Mouse (Mus musculus): Measurements from ENCODE around the gene Arglu1.

DNA sequence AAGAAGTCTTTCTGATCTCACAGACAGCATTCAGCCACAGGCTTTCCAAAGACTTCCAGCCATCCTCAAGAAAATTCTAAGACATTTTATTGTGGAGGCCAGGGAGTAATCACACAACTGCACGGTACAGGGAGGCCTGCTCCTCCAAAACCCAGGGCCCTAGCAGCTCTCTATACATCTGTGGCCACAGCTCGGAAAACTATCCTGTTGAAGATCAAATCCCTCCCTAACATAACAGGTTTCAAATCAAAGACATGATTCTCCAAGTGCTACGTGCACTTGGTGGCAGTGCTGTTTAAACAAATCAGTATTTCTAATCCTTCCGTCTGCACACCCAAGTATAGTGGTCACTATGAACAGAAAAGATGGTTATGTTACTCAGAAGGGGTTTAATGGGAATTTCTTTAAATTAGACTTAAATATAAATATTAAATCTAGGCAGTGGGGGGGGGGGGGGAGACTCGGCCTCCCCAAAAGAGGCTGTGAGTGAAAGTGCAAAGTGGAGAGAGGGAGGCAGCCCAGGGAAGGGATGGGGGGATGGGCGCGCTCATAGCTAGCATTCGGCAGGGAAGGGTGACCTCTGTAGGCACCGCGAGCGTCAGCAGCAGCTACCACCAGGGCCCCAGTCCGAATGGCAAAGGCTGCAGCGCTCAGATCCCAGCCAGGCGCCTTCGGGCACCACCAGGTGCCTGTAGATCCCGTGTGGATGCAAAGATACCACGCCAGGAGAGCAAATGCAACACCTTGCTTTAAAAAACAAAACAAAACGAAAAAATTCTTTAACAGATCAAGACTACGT lies 31.7 kb downstream of the Arglu1 start:
- TF ChIP-seq POLR2A (IDR thresholded peaks at IDR 0.05; ENCODE audit: borderline replicate concordance, extremely low read depth, insufficient read depth, insufficient read length, poor library complexity, severe bottlenecking) = peak; percentile 12; the same call in 1 of the 2 replicates
- peak; percentile 80 for TF ChIP-seq CTCF (IDR thresholded peaks at IDR 0.05; ENCODE audit: borderline replicate concordance, extremely low read depth, insufficient read depth, insufficient read length)
